Mouse (Mus musculus) NIH3T3 (cell line): Measurements from ENCODE around the gene Ypel2.

Source experiments
- DNase-seq: peaks from one replicate; pipeline ENCODE4 v3.0.0-alpha.2; 2012; ENCODE audit warnings: low read depth

Gene Ypel2

DNA sequence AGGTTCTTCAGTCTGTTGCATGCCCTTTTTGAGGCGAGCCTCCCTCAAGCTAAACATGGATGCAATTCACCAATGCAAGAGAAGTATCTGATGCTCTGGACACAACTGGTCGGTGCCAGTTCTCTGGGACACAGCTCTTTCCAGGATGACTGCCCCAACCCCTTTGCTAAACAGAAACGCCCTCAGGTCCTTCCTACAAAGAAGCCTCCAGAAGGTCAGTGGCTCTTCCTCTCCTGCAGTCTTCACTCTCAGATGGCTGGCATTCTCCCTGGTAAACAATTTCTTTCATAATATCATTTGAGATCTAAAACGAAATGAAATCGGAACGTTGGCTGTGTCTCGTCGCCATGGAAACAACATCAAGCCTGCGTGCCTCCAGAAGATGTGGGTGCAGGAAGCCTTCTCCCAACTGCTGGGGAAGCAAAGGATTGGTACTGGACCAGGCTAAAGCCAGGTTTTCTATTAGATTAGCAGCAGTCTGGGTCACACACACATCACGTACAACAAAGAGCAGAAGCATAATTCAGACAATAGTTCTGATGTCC, 62.8 kb downstream of the Ypel2 start:
- DNase-seq: no peak

GRCm38 (mm10) chr11:86929985-86930384, 63.5 kb downstream of the Ypel2 start:
- no peak for DNase-seq

GRCm38 (mm10) chr11:86929531-86929930, 64.0 kb downstream of the Ypel2 start:
- DNase-seq: no peak

- DNase-seq: no peak
These were observed 68.3 kb downstream of the Ypel2 start for GRCm38 (mm10) chr11:86925085-86925638.

- no peak for DNase-seq
These were observed 68.9 kb downstream of the Ypel2 start for GRCm38 (mm10) chr11:86924629-86925028.

GRCm38 (mm10) chr11:86923654-86924053, 69.9 kb downstream of the Ypel2 start:
- no peak for DNase-seq

- DNase-seq: no peak
These were observed 71.5 kb downstream of the Ypel2 start for GRCm38 (mm10) chr11:86922029-86922428.

DNA sequence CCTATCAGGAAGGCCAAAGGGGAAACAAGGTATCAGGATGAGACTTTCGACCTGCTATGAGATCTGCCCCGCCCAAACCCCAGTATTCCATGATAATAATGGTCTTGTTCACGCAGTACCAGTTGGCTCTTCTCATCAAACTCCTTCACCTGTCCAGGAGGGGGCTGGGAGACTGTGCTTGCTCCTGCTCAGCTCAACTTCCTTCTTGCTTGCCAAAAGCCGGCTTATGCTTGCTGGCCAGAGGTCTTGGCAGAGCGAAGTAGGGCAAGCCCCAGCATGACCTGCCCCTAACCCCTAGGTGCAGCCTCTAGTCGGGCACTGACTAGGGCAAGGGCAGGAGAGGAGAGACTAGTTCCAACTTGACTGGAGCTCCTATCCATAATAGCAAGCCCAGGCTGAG, 72.2 kb downstream of the Ypel2 start:
- no peak for DNase-seq

GRCm38 (mm10) chr11:86920111-86921080, 73.1 kb downstream of the Ypel2 start:
- DNase-seq: peak; percentile 72

- DNase-seq: no peak
These were observed 74.0 kb downstream of the Ypel2 start for GRCm38 (mm10) chr11:86919468-86919867.

DNA sequence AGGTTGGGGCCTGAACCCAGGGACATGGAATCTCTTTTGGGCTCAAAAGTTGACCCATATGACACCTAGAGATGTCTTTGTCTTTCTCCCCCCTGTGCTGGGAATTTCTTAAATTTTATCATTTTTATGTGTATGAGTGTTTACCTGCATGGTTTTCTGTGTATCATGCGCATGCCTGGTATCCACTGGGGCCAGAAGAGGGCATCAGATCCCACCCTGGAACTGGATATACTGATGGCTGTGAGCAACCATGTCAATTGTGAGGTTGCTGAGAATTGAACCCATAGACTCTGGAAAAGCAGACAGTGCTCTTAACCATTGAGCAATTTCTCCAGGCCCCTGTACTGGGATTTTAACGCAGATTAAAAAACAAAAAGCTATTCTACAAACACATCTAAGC, 76.0 kb downstream of the Ypel2 start:
- no peak for DNase-seq

DNA sequence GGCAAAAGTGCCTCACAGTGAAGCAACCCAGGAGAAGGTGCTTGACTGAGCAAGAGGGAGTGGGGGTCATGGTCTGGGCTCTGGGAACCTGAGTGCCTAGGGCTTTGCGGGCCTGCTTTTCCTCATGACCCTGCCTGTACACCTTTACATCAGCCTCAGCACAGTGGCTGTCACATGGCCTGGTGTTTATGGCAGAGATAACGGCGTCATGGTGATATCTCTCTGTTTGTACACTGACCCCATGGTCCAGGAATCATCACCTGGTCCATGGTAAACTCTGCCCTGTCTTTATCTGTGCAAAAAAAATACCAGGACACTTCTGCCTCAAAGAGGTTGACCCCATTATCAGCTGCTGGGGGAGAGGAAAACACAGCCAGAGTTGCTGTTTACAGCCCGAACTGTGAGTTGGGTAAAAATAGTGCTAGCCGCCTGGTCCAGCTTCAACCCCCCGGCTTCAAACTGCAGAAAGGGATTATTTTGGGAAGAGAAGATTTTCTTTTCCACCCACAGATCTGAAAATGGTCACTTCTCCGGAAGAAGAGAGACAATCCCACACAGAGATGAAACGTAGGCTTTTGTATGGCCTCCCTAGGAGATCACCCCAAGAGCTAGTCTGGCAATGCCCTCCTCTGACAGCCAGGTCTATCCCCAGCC, 76.8 kb downstream of the Ypel2 start:
- no peak for DNase-seq

GRCm38 (mm10) chr11:86914329-86914728, 79.2 kb downstream of the Ypel2 start:
- no peak for DNase-seq

DNA sequence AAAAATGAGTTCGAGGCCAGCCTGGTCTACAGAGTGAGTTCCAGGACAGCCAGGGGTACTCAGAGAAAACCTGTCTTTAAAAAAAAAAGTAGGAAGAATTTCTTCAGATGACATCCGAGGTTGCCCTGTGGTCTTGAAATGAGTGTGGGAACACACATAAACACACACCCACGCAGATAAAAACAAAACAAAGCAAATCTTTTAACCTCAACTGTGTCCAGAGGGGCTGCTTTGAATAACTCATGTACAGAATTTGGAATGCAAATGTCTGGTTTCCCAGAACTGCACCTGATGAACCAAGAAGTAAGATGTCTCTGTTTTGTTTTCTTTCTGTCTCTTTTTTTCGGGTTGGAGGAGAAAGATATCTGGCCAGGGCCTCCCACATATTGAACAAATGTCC, 83.3 kb downstream of the Ypel2 start:
- no peak for DNase-seq

- no peak for DNase-seq
These were observed 84.5 kb downstream of the Ypel2 start for GRCm38 (mm10) chr11:86909028-86909427.

DNA sequence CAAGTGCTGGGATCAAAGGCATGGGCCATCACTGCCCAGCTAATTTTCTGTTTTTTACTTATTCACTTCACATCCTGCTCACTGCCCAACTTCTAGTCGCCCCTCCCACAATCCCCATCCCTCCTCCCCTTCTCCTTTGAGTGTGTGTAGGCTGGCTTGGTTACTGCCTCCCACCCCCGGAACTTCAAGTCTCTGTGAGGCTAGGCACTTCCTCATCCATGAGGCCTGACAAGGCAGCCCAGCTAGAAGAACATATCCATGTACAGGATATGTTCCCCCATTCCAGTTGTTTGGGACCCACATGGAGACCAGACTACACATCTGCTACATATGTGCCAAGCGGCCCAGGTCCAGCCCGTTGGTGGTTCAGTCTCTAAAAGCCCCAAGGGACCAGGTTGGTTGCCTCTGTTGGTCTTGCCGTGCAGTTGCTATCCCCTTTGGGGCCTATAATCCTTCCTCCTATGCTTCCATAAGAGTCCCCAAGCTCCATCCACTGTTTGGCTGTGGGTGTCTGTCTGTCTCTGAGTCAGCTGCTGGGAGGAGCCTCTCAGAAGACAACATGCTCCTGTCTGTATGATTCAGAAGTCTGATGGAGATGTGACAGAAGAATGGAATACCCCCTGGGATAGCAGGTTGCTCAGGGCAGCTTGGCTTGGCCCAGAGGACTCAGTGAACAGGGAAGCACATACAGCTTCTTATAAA, 85.5 kb downstream of the Ypel2 start:
- DNase-seq: no peak

DNA sequence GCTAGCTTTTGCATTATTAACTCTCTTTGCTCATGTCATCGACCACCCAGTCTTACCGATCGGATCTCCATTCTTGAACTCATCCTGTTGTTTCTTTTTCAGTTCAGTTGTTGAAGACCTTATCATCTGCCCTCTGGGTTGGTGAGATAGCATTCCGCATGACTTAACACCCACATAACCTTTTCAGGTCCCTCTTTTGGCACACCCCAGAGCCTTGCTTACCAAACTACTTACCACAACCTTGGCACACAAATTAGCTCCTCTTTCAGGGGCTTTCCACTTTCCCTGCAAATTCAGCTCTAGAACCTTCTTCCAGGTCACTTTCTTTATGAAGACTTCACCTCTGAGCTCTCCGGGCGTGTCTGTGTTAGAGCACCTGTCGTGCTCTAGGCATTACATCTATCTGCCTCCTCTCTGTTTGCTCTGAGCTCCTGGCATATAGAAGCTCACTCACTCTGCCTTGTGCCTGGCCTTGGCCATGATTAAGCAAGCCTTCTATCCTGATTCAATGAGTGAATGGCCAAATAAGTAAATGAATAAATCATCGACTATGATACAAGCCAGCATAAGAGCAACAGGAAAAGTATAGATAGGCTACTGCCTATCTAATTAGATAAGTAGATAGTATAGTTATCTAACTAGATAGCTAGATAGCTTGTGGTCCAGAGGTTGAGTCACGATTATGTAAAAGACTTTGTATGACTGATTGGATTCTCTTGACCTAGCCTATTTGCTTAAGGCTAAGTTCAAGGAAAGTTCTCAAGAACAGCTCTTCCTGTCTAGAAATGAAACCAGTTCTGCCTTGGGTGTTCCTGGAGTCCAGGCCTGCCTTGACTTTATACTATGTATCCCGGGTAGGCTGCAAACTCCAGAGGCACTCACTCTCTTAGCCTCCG, 86.5 kb downstream of the Ypel2 start:
- no peak for DNase-seq

DNA sequence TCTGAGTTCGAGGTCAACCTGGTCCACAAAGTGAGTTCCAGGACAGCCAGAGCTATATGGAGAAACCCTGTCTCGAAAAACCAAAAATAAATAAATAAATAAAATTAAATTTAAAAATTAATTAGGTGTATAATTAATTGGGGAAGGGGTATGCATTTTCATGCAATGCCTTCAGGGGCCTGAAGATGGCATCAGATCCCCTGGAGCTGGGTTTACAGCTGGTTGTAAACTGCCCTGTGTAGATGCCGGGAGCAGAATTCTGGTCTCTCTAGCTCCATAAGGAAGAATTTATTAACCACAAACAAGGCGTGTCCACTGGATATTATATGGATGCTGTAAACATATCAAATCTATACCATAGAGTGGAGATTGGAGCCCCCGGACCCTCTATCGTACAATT, 87.2 kb downstream of the Ypel2 start:
- no peak for DNase-seq

- no peak for DNase-seq
These were observed 88.2 kb downstream of the Ypel2 start for GRCm38 (mm10) chr11:86905261-86905660.

- no peak for DNase-seq
These were observed 88.8 kb downstream of the Ypel2 start for GRCm38 (mm10) chr11:86904706-86905105.

DNA sequence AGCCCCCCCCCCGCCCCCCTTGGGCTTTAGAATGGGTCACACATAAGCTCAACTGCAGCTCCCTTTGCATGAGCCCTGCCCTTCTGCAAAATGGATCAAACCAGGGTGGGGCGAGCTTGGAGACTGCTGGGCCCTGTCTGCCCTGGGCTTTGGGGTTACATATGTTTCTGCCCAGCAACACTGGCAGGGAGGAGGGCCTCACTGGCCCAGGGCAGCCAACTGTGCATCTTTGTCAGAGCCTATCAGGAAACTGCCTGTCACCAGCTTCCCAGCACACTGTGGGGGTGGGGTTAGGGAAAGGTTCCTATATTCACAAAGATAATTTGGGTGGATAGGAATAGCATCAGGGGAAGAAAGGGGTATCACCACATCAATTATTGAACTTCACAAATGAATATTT, 95.1 kb downstream of the Ypel2 start:
- no peak for DNase-seq
